Mouse (Mus musculus): ENCODE data around the gene Gm5269.

Gene Gm5269

GRCm38 (mm10) chr1:45890173-45890572 lies at the start of gene Gm5269:
TSS of gene Gm5269 (minus strand) at chr1:45890273.
- CTCF ChIA-PET: no interaction called here

GRCm38 (mm10) chr1:45931127-45931526 lies 41.1 kb upstream of the Gm5269 start:
- CTCF ChIA-PET: no interaction called here

- CTCF ChIA-PET: no interaction called here
These were observed 36.8 kb upstream of the Gm5269 start for GRCm38 (mm10) chr1:45926911-45927310.

GRCm38 (mm10) chr1:45926393-45926763 lies 36.3 kb upstream of the Gm5269 start, which contains the start of gene Slc40a1:
TSS of gene Slc40a1 (minus strand) at chr1:45926523.
- CTCF ChIA-PET: no interaction called here

GRCm38 (mm10) chr1:45925500-45926392 lies 35.7 kb upstream of the Gm5269 start:
- CTCF ChIA-PET: no interaction called here

GRCm38 (mm10) chr1:45925131-45925499 lies 35.0 kb upstream of the Gm5269 start:
- CTCF ChIA-PET: no interaction called here

- CTCF ChIA-PET: no interaction called here
These were observed 34.4 kb upstream of the Gm5269 start for GRCm38 (mm10) chr1:45924516-45924915.

- CTCF ChIA-PET: no interaction called here
These were observed 33.2 kb upstream of the Gm5269 start for GRCm38 (mm10) chr1:45923306-45923705.

- CTCF ChIA-PET: no interaction called here
These were observed 30.6 kb upstream of the Gm5269 start for GRCm38 (mm10) chr1:45920703-45921102.

GRCm38 (mm10) chr1:45919752-45920151 lies 29.7 kb upstream of the Gm5269 start:
- CTCF ChIA-PET: no interaction called here

- CTCF ChIA-PET: no interaction called here
These were observed 27.2 kb upstream of the Gm5269 start for GRCm38 (mm10) chr1:45917136-45917803.

GRCm38 (mm10) chr1:45916174-45916573 lies 26.1 kb upstream of the Gm5269 start:
- CTCF ChIA-PET: no interaction called here

GRCm38 (mm10) chr1:45914236-45914635 lies 24.2 kb upstream of the Gm5269 start:
- CTCF ChIA-PET: no interaction called here

- CTCF ChIA-PET: no interaction called here
These were observed 15.2 kb upstream of the Gm5269 start for GRCm38 (mm10) chr1:45905107-45905821.

GRCm38 (mm10) chr1:45904161-45904560 lies 14.1 kb upstream of the Gm5269 start:
- CTCF ChIA-PET: no interaction called here

- CTCF ChIA-PET: no interaction called here
These were observed 8.0 kb upstream of the Gm5269 start for GRCm38 (mm10) chr1:45898044-45898443.

GRCm38 (mm10) chr1:45894168-45894912 lies 4.3 kb upstream of the Gm5269 start:
- CTCF ChIA-PET: no interaction called here

GRCm38 (mm10) chr1:45891986-45892385 lies 1.9 kb upstream of the Gm5269 start:
- CTCF ChIA-PET: no interaction called here

- CTCF ChIA-PET: no interaction called here
These were observed 3.3 kb downstream of the Gm5269 start for GRCm38 (mm10) chr1:45886800-45887199.

- CTCF ChIA-PET: no interaction called here
These were observed 6.7 kb downstream of the Gm5269 start for GRCm38 (mm10) chr1:45883378-45883777.

GRCm38 (mm10) chr1:45882076-45882475 lies 8.0 kb downstream of the Gm5269 start:
- CTCF ChIA-PET: no interaction called here

GRCm38 (mm10) chr1:45881228-45881832 lies 8.7 kb downstream of the Gm5269 start:
- CTCF ChIA-PET: no interaction called here
